Mouse (Mus musculus): Measurements from ENCODE around the gene Srf.

DNA sequence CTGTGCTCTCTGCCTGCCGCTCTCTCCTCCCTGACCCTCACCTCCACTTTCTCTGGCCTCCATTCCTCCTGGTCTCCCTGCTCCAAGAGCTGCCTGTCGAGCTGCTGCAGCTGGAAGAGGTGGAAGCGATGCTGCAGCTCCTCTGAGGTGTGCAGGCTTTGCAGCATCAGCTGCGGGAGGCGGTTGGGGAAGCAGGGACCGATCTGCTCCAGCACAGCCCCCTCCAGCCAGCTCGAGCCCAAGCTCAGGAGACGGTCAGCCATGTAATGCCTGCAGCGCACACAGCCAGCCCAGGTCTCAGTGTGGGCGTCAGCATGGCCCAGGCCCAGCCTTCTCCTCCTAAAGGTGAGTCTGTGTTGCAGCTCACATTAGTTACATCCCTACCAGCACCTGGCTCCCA, 36.0 kb downstream of the Srf start:
- no peak for TF ChIP-seq GATA1 (IDR thresholded peaks at IDR 0.05; ENCODE audit: low read length)
- no peak for TF ChIP-seq TAL1 (IDR thresholded peaks at IDR 0.05; ENCODE audit: low read length)

Measured in erythroblast, embryonic 14.5 days (primary cell).